Mouse (Mus musculus): Measurements from ENCODE around the gene Soat1. TPM values are rescaled to one million over a fixed set of nuclear protein-coding genes. Genes with fewer than 3 reads are reported as not detected.
"Not testable (repeated sequence)": the region's sequence is repeated elsewhere in the genome, so short reads cannot be mapped to it uniquely, and the experiment has no call there.

Gene Soat1
- 48.5 and 50.0 TPM in 2 replicates for polyA plus RNA-seq (2014; fragmentation: Nextera tagmentation; extraction: Ambion mirVana)

GRCm38 (mm10) chr1:156473961-156474503 is at the start of gene Soat1:
Soat1 (minus strand) TSS chr1:156474331.
- peak within 1 kb of the TSS; percentile 92 for H3K4me3 ChIP-seq (ENCODE audit: low read depth, low read length)
- H3K4me1 ChIP-seq (ENCODE audit: control insufficient read depth, insufficient read depth, low read length): peaks cover 10% of the 10 kb centered on the region; the same call in 1 of the 2 replicates
- peak; percentile 93 for ATAC-seq (replicated peaks; ENCODE audit: insufficient number of reproducible peaks, low FRiP score, low TSS enrichment)
- 0 out of 2 replicates have a peak, but pooled peaks cover 4% of the 10 kb centered on the region for H3K9me3 ChIP-seq (replicated peaks; ENCODE audit: control insufficient read depth, low read length)
- peak within 1 kb of the TSS; percentile 66 for H3K4me2 ChIP-seq
- peak within 1 kb of the TSS; percentile 85 for H3K9ac ChIP-seq (ENCODE audit: low read depth, low read length)
- H3K36me3 ChIP-seq (ENCODE audit: control insufficient read depth, insufficient read depth, low read length): peaks cover 5% of the 10 kb centered on the region
- WGBS (ENCODE audit: insufficient replicate concordance): under 1% methylated on average over 46 of the region's 46 CpGs
- no peaks in the 10 kb centered on the region for H3K27me3 ChIP-seq (ENCODE audit: control insufficient read depth, insufficient read depth, low read length)
- H3K27ac ChIP-seq (ENCODE audit: low read depth, low read length): peak within 1 kb of the TSS; percentile 85

- WGBS (ENCODE audit: insufficient replicate concordance): 88% methylated on average over 18 of the region's 22 CpGs
- not testable (repeated sequence) for H3K4me2 ChIP-seq; H3K27me3 ChIP-seq (ENCODE audit: control insufficient read depth, insufficient read depth, low read length); H3K4me3 ChIP-seq (ENCODE audit: low read depth, low read length); H3K9ac ChIP-seq (ENCODE audit: low read depth, low read length); H3K4me1 ChIP-seq (ENCODE audit: control insufficient read depth, insufficient read depth, low read length); H3K36me3 ChIP-seq (ENCODE audit: control insufficient read depth, insufficient read depth, low read length); H3K9me3 ChIP-seq (replicated peaks; ENCODE audit: control insufficient read depth, low read length); H3K27ac ChIP-seq (ENCODE audit: low read depth, low read length); ATAC-seq (replicated peaks; ENCODE audit: insufficient number of reproducible peaks, low FRiP score, low TSS enrichment)
Measured at GRCm38 (mm10) chr1:156523842-156524241, 49.7 kb upstream of the Soat1 start, which contains the start of gene Gm10031. Gm10031 (plus strand) TSS chr1:156524012.

GRCm38 (mm10) chr1:156521796-156522517 is 47.8 kb upstream of the Soat1 start:
- Histone ChIP-seq H3K9me3 (replicated peaks; ENCODE audit: control insufficient read depth, low read length) (no peaks in the 10 kb centered on the region), H3K4me2 (no peak overlapping the region), H3K4me3 (ENCODE audit: low read depth, low read length) (no peak overlapping the region), H3K4me1 (ENCODE audit: control insufficient read depth, insufficient read depth, low read length) (no peaks in the 10 kb centered on the region), H3K27me3 (ENCODE audit: control insufficient read depth, insufficient read depth, low read length) (no peaks in the 10 kb centered on the region), H3K9ac (ENCODE audit: low read depth, low read length) (no peak overlapping the region), H3K27ac (ENCODE audit: low read depth, low read length) (no peak overlapping the region), H3K36me3 (ENCODE audit: control insufficient read depth, insufficient read depth, low read length) (no peaks in the 10 kb centered on the region)
- 73% methylated on average over 15 of the region's 15 CpGs for WGBS (ENCODE audit: insufficient replicate concordance)
- no peak for ATAC-seq (replicated peaks; ENCODE audit: insufficient number of reproducible peaks, low FRiP score, low TSS enrichment)

DNA sequence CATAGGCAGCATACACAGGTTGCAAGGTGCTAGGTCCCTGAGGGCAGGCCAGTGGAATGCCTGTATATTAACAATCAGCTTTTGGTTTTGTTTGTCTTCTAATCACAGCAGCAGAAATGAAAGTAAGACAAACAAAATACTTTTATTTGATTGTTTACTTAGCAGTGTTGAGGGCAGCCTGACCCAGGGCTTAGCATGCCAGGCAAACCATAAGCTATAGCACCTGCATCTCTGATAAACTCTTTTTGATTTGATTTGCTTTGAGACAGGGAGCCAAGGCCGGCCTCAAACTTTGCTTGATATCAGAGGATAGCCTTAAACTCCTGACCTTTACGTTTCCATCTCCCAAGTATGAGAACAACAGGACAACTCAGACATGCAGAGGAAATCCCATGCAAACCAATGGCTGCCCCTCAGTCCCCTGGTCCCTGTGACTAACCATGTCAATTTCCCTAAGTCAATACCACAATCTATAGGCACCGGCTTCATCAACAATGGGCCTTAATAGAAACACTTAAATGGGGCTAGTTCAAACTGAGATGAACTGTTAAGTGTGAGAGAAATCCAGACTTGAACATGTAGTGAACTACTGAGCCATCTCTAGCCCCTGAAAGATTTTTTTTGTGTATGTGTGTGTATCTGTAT is 46.1 kb upstream of the Soat1 start:
- Histone ChIP-seq H3K27ac (ENCODE audit: low read depth, low read length) (no peak overlapping the region), H3K4me1 (ENCODE audit: control insufficient read depth, insufficient read depth, low read length) (no peaks in the 10 kb centered on the region), H3K4me2 (no peak overlapping the region), H3K9ac (ENCODE audit: low read depth, low read length) (no peak overlapping the region), H3K9me3 (replicated peaks; ENCODE audit: control insufficient read depth, low read length) (no peaks in the 10 kb centered on the region), H3K36me3 (ENCODE audit: control insufficient read depth, insufficient read depth, low read length) (no peaks in the 10 kb centered on the region), H3K27me3 (ENCODE audit: control insufficient read depth, insufficient read depth, low read length) (no peaks in the 10 kb centered on the region), H3K4me3 (ENCODE audit: low read depth, low read length) (no peak overlapping the region)
- no peak for ATAC-seq (replicated peaks; ENCODE audit: insufficient number of reproducible peaks, low FRiP score, low TSS enrichment)
- WGBS (ENCODE audit: insufficient replicate concordance): 70% methylated on average over 3 of the region's 3 CpGs

- Histone ChIP-seq H3K4me3 (ENCODE audit: low read depth, low read length) (no peak overlapping the region), H3K9ac (ENCODE audit: low read depth, low read length) (no peak overlapping the region), H3K9me3 (replicated peaks; ENCODE audit: control insufficient read depth, low read length) (no peaks in the 10 kb centered on the region), H3K27ac (ENCODE audit: low read depth, low read length) (no peak overlapping the region), H3K36me3 (ENCODE audit: control insufficient read depth, insufficient read depth, low read length) (no peaks in the 10 kb centered on the region), H3K4me2 (no peak overlapping the region), H3K27me3 (ENCODE audit: control insufficient read depth, insufficient read depth, low read length) (no peaks in the 10 kb centered on the region), H3K4me1 (ENCODE audit: control insufficient read depth, insufficient read depth, low read length) (no peaks in the 10 kb centered on the region)
- WGBS (ENCODE audit: insufficient replicate concordance): 76% methylated on average over 3 of the region's 3 CpGs
- no peak for ATAC-seq (replicated peaks; ENCODE audit: insufficient number of reproducible peaks, low FRiP score, low TSS enrichment)
Measured at GRCm38 (mm10) chr1:156507753-156508152, 33.6 kb upstream of the Soat1 start.

DNA sequence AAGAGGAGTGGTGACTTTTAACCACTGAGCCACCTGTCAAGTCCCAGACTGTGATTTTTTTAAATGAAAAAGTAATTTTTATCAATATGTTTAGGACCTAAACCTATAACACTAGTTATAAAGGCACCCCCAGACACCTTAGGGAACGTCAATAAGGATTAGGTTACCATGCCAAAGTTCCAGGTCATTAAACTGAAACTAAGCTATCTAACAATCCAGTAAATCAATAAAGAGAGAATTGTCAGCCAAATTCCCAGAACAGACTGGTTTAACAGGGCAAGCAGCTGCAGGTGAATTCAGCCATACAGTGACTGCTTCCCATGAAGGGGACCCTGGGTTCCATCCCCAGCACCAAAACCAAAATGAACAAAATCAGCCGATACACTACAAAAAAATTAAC is 31.8 kb upstream of the Soat1 start:
- Histone ChIP-seq H3K4me1 (ENCODE audit: control insufficient read depth, insufficient read depth, low read length) (no peaks in the 10 kb centered on the region), H3K36me3 (ENCODE audit: control insufficient read depth, insufficient read depth, low read length) (no peaks in the 10 kb centered on the region), H3K9me3 (replicated peaks; ENCODE audit: control insufficient read depth, low read length) (no peaks in the 10 kb centered on the region), H3K9ac (ENCODE audit: low read depth, low read length) (no peak overlapping the region), H3K27ac (ENCODE audit: low read depth, low read length) (no peak overlapping the region), H3K4me2 (no peak overlapping the region), H3K4me3 (ENCODE audit: low read depth, low read length) (no peak overlapping the region), H3K27me3 (ENCODE audit: control insufficient read depth, insufficient read depth, low read length) (no peaks in the 10 kb centered on the region)
- 91% methylated on average over 2 of the region's 2 CpGs for WGBS (ENCODE audit: insufficient replicate concordance)
- no peak for ATAC-seq (replicated peaks; ENCODE audit: insufficient number of reproducible peaks, low FRiP score, low TSS enrichment)

DNA sequence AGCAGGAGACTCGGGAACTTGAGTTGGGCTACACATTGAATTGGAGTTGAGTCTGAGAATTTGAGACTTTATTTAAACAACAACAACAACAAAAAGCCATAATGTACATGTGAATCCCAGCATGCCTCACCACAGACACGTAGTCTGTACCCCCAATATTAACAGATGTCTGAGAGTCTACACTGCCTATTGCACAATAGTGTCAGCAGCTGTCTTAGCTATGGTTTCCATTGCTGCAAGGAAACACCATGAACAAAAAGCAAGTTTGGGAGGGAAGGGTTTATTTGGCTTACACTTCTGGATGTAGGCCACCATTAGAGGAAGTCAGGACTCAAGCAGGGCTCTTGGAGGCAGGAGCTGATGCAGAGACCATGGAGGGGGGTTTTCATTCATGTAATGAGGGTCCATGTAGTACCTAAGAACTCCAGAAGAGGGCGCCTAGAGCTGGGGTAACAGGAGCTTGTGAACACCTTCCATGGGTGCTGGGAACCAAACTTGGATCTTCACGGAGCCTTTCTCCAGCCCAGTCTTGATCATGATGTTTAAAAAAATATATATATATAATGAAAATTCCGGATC is 30.9 kb upstream of the Soat1 start:
- ATAC-seq (replicated peaks; ENCODE audit: insufficient number of reproducible peaks, low FRiP score, low TSS enrichment): no peak
- Histone ChIP-seq H3K4me2 (no peak overlapping the region), H3K27ac (ENCODE audit: low read depth, low read length) (no peak overlapping the region), H3K4me1 (ENCODE audit: control insufficient read depth, insufficient read depth, low read length) (no peaks in the 10 kb centered on the region), H3K36me3 (ENCODE audit: control insufficient read depth, insufficient read depth, low read length) (no peaks in the 10 kb centered on the region), H3K9ac (ENCODE audit: low read depth, low read length) (no peak overlapping the region), H3K4me3 (ENCODE audit: low read depth, low read length) (no peak overlapping the region), H3K27me3 (ENCODE audit: control insufficient read depth, insufficient read depth, low read length) (no peaks in the 10 kb centered on the region), H3K9me3 (replicated peaks; ENCODE audit: control insufficient read depth, low read length) (no peaks in the 10 kb centered on the region)
- 63% methylated on average over 5 of the region's 5 CpGs for WGBS (ENCODE audit: insufficient replicate concordance)

DNA sequence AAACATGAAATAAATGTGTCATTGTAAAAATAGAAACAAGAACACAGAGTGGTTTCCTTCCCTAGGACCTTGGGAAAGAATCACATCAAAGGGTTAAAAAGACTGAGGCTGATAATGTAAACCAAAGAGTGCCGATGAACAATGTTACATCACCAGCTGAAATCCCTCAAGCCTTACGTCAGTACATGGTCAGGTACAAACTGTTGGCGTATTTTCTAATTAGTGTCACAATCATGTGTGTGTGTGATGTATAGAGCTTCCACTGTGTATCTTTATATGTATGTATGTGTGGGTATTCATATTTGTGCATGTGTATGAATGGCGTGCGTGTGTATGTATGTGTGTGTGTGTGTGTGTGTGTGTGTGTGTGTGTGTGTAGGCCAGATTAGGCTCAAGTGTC is 22.8 kb upstream of the Soat1 start:
- 63% methylated on average over 5 of the region's 5 CpGs for WGBS (ENCODE audit: insufficient replicate concordance)
- Histone ChIP-seq H3K27me3 (ENCODE audit: control insufficient read depth, insufficient read depth, low read length) (no peaks in the 10 kb centered on the region), H3K4me1 (ENCODE audit: control insufficient read depth, insufficient read depth, low read length) (no peaks in the 10 kb centered on the region), H3K27ac (ENCODE audit: low read depth, low read length) (no peak overlapping the region), H3K9me3 (replicated peaks; ENCODE audit: control insufficient read depth, low read length) (no peaks in the 10 kb centered on the region), H3K9ac (ENCODE audit: low read depth, low read length) (no peak overlapping the region), H3K36me3 (ENCODE audit: control insufficient read depth, insufficient read depth, low read length) (no peaks in the 10 kb centered on the region), H3K4me3 (ENCODE audit: low read depth, low read length) (no peak overlapping the region), H3K4me2 (no peak overlapping the region)
- ATAC-seq (replicated peaks; ENCODE audit: insufficient number of reproducible peaks, low FRiP score, low TSS enrichment): no peak

All from heart, embryonic 11.5 days (tissue).